Mouse (Mus musculus) left cerebral cortex, adult 6 months (tissue): ENCODE measurements around the gene Vmn1r121. TPM values are rescaled to one million over a fixed set of nuclear protein-coding genes. Genes with fewer than 3 reads are reported as not detected.

Source experiments
- long read RNA-seq, 2 experiments: library from polyadenylated mRNA; unstranded; transcript quantifications; one replicate each; pipeline ENCODE4 v2.0.0; 2019 to 2020
- polyA plus RNA-seq: library from polyadenylated mRNA; unstranded; fragments of <200 nt; fragmentation: Nextera tagmentation; gene quantifications from 2 replicates; pipeline ENCODE4 v1.2.3, GENCODE M21; 2021

The Vmn1r121 gene
- not detected in 2 replicates for polyA plus RNA-seq
- long read RNA-seq, experiment 1 = 0 reads
- long read RNA-seq, experiment 2 = 0 reads

DNA sequence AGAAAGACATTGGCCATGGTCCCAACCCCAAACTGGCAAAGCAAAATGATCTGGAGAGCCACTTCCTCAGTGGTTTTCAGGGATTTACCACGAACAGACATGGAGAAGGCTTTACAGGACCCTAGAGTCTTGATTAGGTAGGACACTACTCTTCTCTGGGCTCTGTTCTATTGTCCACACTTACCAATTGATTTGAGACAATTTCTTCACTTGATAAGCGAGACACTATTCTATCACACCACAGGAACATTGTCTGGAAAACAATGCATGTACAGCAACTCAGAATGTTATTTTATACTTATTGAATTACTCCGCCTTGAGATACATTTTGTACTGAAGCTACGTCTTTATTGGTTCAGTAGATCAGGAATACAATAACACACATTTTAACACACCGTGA is at the start of gene Vmn1r121:
TSS of gene Vmn1r121 (minus strand) at position 101 of the 400 bp plus-strand sequence.

DNA sequence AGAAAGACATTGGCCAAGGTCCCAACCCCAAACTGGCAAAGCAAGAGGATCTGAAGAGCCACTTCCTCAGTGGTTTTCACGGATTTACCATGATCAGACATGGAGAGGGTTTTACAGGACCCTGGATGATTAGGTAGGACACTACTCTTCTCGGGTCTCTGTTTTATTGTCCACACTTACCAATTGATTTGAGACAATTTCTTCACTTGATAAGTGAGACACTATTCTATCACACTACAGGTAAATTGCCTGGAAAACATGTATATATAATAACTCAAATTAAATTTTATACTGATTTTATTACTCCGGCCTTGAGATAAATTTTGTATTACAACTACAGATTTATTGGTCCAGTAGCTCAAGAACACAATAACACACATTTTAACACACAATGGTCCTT is 35.7 kb upstream of the Vmn1r121 start, which contains the start of gene Vmn1r122:
TSS of gene Vmn1r122 (minus strand) at position 101 of the 400 bp plus-strand sequence.

DNA sequence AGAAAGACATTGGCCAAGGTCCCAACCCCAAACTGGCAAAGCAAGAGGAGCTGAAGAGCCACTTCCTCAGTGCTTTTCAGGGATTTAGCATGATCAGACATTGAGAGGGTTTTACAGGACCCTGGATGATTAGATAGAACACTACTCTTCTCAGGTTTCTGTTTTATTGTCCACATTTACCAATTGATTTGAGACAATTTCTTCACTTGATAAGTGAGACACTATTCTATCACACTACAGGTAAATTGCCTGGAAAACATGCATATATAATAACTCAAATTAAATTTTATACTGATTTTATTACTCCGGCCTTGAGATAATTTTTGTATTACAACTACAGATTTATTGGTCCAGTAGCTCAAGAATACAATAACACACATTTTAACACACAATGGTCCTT is 44.6 kb downstream of the Vmn1r121 start, which contains the start of gene Vmn1r120:
TSS of gene Vmn1r120 (minus strand) at position 101 of the 400 bp plus-strand sequence.

Other genes with a start within 250 kb of the Vmn1r121 start
- gene Vmn1r116, start 226.3 kb downstream of the Vmn1r121 start, polyA plus RNA-seq = not detected in 2 replicates
- not detected in 2 replicates for gene Vmn1r117, start 214.4 kb downstream of the Vmn1r121 start, polyA plus RNA-seq
- gene Vmn1r118, start 186.2 kb downstream of the Vmn1r121 start, polyA plus RNA-seq = not detected in 2 replicates
- gene Vmn1r119, start 86.1 kb downstream of the Vmn1r121 start, polyA plus RNA-seq = not detected in 2 replicates
- not detected in 2 replicates for gene Vmn1r120, start 44.7 kb downstream of the Vmn1r121 start, polyA plus RNA-seq
- gene Vmn1r122, start 35.6 kb upstream of the Vmn1r121 start, polyA plus RNA-seq = not detected in 2 replicates
- not detected in 2 replicates for gene Vmn1r123, start 63.7 kb upstream of the Vmn1r121 start, polyA plus RNA-seq
- not detected in 2 replicates for gene Gm5157, start 91.9 kb upstream of the Vmn1r121 start, polyA plus RNA-seq
- gene Vmn1r124, start 162.1 kb upstream of the Vmn1r121 start, polyA plus RNA-seq = not detected in 2 replicates
- gene Vmn1r125, start 173.7 kb upstream of the Vmn1r121 start, polyA plus RNA-seq = not detected in 2 replicates
- gene Vmn1r126, start 203.0 kb upstream of the Vmn1r121 start, polyA plus RNA-seq = not detected in 2 replicates
- gene Vmn1r127, start 221.3 kb upstream of the Vmn1r121 start, polyA plus RNA-seq = not detected in 2 replicates